Mouse (Mus musculus) lung, postnatal 0 days (tissue): ENCODE results near the gene Slain1.

ENCODE experiments used
- CTCF ChIP-seq: IDR thresholded peaks from 2 replicates; pipeline ENCODE4 v1.5.1; 2016; ENCODE audit warnings: antibody characterized with exemption, mild to moderate bottlenecking
- EP300 ChIP-seq: IDR thresholded peaks from 2 replicates; pipeline ENCODE4 v1.6.1; 2016; ENCODE audit warnings: antibody characterized with exemption, mild to moderate bottlenecking, control low read depth

DNA sequence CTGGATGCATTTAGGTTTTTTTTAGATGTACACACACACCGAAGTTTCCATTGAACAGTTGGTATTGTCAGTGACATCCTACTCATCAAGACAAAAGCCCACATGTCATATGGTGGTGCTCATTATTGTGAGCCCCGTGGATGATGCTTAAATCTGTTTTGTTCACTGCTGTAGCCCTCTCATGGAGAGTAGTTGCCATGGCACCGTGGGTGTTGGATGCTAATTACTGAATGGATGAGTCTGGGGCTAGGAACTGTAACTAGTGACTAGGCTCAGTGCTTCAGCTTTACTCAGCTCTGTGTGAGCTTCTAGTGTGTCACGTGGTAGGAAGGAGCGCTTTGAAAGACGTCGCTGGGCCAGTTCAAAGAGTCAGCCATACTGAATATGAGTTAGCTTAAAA lies 13.0 kb downstream of the Slain1 start:
- TF ChIP-seq CTCF (no peak), EP300 (no peak)
